Mouse (Mus musculus): ENCODE results near the gene Arhgap8.
"Not testable (repeated sequence)": the region's sequence is repeated elsewhere in the genome, so short reads cannot be mapped to it uniquely, and the experiment has no call there.

Gene Arhgap8

GRCm38 (mm10) chr15:84731676-84732424, 12.0 kb downstream of the Arhgap8 start:
- DNase-seq (ENCODE audit: inconsistent age in 2 of 2, low spot score in 1 of 2) = no peak

GRCm38 (mm10) chr15:84732425-84732749, 12.5 kb downstream of the Arhgap8 start:
- no peak for DNase-seq (ENCODE audit: inconsistent age in 2 of 2, low spot score in 1 of 2)

GRCm38 (mm10) chr15:84736346-84736993, 16.6 kb downstream of the Arhgap8 start:
- no peak for DNase-seq (ENCODE audit: inconsistent age in 2 of 2, low spot score in 1 of 2)

- no peak for DNase-seq (ENCODE audit: inconsistent age in 2 of 2, low spot score in 1 of 2)
Observed at GRCm38 (mm10) chr15:84736994-84737346, 17.1 kb downstream of the Arhgap8 start.

- no peak for DNase-seq (ENCODE audit: inconsistent age in 2 of 2, low spot score in 1 of 2)
Observed at GRCm38 (mm10) chr15:84738246-84738645, 18.4 kb downstream of the Arhgap8 start.

GRCm38 (mm10) chr15:84741573-84741972, 21.7 kb downstream of the Arhgap8 start:
- no peak for DNase-seq (ENCODE audit: inconsistent age in 2 of 2, low spot score in 1 of 2)

- no peak for DNase-seq (ENCODE audit: inconsistent age in 2 of 2, low spot score in 1 of 2)
Observed at GRCm38 (mm10) chr15:84743347-84743746, 23.5 kb downstream of the Arhgap8 start.

GRCm38 (mm10) chr15:84744308-84744707, 24.5 kb downstream of the Arhgap8 start:
- no peak for DNase-seq (ENCODE audit: inconsistent age in 2 of 2, low spot score in 1 of 2)

- DNase-seq (ENCODE audit: inconsistent age in 2 of 2, low spot score in 1 of 2) = no peak
Observed at GRCm38 (mm10) chr15:84745831-84746230, 26.0 kb downstream of the Arhgap8 start.

- DNase-seq (ENCODE audit: inconsistent age in 2 of 2, low spot score in 1 of 2) = peak; percentile 56 to 90
Observed at GRCm38 (mm10) chr15:84754987-84755386, 35.1 kb downstream of the Arhgap8 start.

- no peak for DNase-seq (ENCODE audit: inconsistent age in 2 of 2, low spot score in 1 of 2)
Observed at GRCm38 (mm10) chr15:84756426-84756825, 36.6 kb downstream of the Arhgap8 start.

GRCm38 (mm10) chr15:84758493-84758892, 38.6 kb downstream of the Arhgap8 start:
- DNase-seq (ENCODE audit: inconsistent age in 2 of 2, low spot score in 1 of 2) = peak in 1 of 2 experiments; percentile 73

GRCm38 (mm10) chr15:84762712-84763422, 43.0 kb downstream of the Arhgap8 start:
- no peak for DNase-seq (ENCODE audit: inconsistent age in 2 of 2, low spot score in 1 of 2)

- no peak for DNase-seq (ENCODE audit: inconsistent age in 2 of 2, low spot score in 1 of 2)
Observed at GRCm38 (mm10) chr15:84763423-84763812, 43.6 kb downstream of the Arhgap8 start.

- DNase-seq (ENCODE audit: inconsistent age in 2 of 2, low spot score in 1 of 2) = peak in 1 of 2 experiments; percentile 61
Observed at GRCm38 (mm10) chr15:84766621-84767020, 46.8 kb downstream of the Arhgap8 start.

- not testable (repeated sequence) for DNase-seq (ENCODE audit: inconsistent age in 2 of 2, low spot score in 1 of 2)
Observed at GRCm38 (mm10) chr15:84768531-84768930, 48.7 kb downstream of the Arhgap8 start.

GRCm38 (mm10) chr15:84769641-84770341, 49.9 kb downstream of the Arhgap8 start:
- DNase-seq (ENCODE audit: inconsistent age in 2 of 2, low spot score in 1 of 2) = peak in 1 of 2 experiments; percentile 29

GRCm38 (mm10) chr15:84772191-84773111, 52.6 kb downstream of the Arhgap8 start:
- peak in 1 of 2 experiments; percentile 77 for DNase-seq (ENCODE audit: inconsistent age in 2 of 2, low spot score in 1 of 2)

- no peak for DNase-seq (ENCODE audit: inconsistent age in 2 of 2, low spot score in 1 of 2)
Observed at GRCm38 (mm10) chr15:84775421-84776174, 55.7 kb downstream of the Arhgap8 start.

GRCm38 (mm10) chr15:84778587-84778986, 58.7 kb downstream of the Arhgap8 start:
- DNase-seq (ENCODE audit: inconsistent age in 2 of 2, low spot score in 1 of 2) = no peak
